Comparison of ENCODE assay signal across 8 mouse cellular contexts in the genomic region with DNA sequence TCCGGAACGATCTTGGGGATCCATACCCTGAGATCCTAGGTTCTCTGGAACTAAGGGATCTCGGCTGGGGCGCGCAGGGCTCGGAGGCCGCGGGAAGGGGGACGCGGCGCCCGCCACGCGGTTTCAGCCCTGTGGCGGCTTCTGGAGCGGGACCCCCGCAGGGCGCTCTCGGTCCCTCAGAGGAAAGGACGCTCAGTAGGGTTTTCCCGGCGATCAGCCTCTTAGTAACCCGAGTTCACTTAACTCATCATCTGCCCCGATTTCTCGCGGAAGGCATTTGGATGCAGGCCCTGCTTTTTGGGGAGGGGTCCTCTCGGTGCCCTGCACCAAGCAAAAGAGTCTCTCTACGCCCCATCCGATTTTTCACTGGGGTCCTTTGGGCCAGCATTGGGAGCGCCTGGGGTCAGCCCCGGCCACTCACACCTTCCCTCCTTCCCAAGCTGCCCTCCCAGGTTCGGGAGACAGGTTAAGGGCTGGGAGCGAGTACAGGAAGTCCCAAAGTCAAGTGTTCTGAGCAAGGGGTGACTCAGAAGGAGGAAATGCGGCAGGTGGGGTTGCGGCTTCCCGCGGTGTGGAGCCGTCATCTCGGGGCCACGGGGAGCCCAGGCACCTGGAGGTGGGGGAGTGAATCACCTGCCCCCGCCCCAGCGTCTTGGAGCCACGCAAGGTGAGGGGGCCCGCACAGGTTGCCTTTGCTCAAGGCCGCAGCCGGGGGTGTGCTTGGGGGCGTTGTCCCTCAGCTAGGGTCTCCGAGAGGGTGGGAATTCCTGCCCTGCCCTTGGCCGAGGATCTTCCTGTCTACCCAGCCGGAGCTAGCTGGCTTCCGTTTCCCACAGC. TPM values are rescaled to one million over a fixed set of nuclear protein-coding genes. Genes with fewer than 3 reads are reported as not detected.
A peak's percentile ranks its signal among the peaks of the same experiment; 100 is the strongest.
DNase-seq lines count a peak whose midpoint lies in the region; ATAC-seq and TF ChIP-seq lines count a peak whose summit lies in the region.

No protein-coding gene starts in this region.

- no peak for TF ChIP-seq POLR2A in kidney, adult 2 months (IDR thresholded peaks at IDR 0.05; ENCODE audit: low read depth, low read length)
- no peak for TF ChIP-seq POLR2A in bone marrow macrophage, adult 2 months (IDR thresholded peaks at IDR 0.05; ENCODE audit: borderline replicate concordance, low read depth, low read length)

- H3K4me1 ChIP-seq in kidney, adult 2 months (ENCODE audit: control insufficient read depth, insufficient read depth, low read length) = no peaks in the 10 kb centered on the region
- H3K4me1 ChIP-seq in bone marrow macrophage, adult 2 months (ENCODE audit: control insufficient read depth, insufficient read depth, low read length) = no peaks in the 10 kb centered on the region
- H3K4me1 ChIP-seq in hindbrain, embryonic 15.5 days (replicated peaks) = peaks cover 23% of the 10 kb centered on the region

- no peaks in the 10 kb centered on the region for H3K9me3 ChIP-seq in hindbrain, embryonic 15.5 days

- no peaks in the 10 kb centered on the region for H3K36me3 ChIP-seq in kidney, adult 2 months (ENCODE audit: control insufficient read depth, insufficient read depth, low read length)
- H3K36me3 ChIP-seq in hindbrain, embryonic 15.5 days = no peaks in the 10 kb centered on the region

- ATAC-seq in hindbrain, embryonic 15.5 days (ENCODE audit: low FRiP score, low read depth) = no peak

- no peak for DNase-seq in kidney, adult 2 months
- no peak for DNase-seq in kidney, adult 11 months
- peak; percentile 65 for DNase-seq in lung, postnatal 14 days
- DNase-seq in thymus, postnatal 25 days = peak; percentile 30
- DNase-seq in frontal cortex, postnatal 10 days (ENCODE audit: low spot score in 2 of 2) = no peak
- no peak for DNase-seq in layer of hippocampus, adult 9-10 months (ENCODE audit: low spot score)

- WGBS in kidney, adult 2 months = 6% methylated on average over 51 of the region's 51 CpGs
- under 1% methylated on average over 51 of the region's 51 CpGs for WGBS in hindbrain, embryonic 15.5 days

- peak overlapping the region; percentile 44 for H3K9ac ChIP-seq in hindbrain, embryonic 15.5 days

- H3K4me2 ChIP-seq in hindbrain, embryonic 15.5 days = peak overlapping the region; percentile 99

- peak overlapping the region; percentile 90 for H3K4me3 ChIP-seq in kidney, adult 2 months (ENCODE audit: insufficient read depth, low read depth, low read length)
- peak overlapping the region; percentile 59 for H3K4me3 ChIP-seq in bone marrow macrophage, adult 2 months (ENCODE audit: insufficient read depth, low read length)
- peak overlapping the region; percentile 66 for H3K4me3 ChIP-seq in hindbrain, embryonic 15.5 days

- TF ChIP-seq CTCF in kidney, adult 2 months (conservative IDR thresholded peaks at IDR 0.05; ENCODE audit: insufficient read depth, insufficient read length, low read depth, low read length) = no peak
- no peak for TF ChIP-seq CTCF in bone marrow macrophage, adult 2 months (IDR thresholded peaks at IDR 0.05; ENCODE audit: low read depth, low read length)

- peak overlapping the region; percentile 73 for H3K27ac ChIP-seq in kidney, adult 2 months (ENCODE audit: insufficient read depth, low read depth, low read length)
- H3K27ac ChIP-seq in bone marrow macrophage, adult 2 months (ENCODE audit: insufficient read depth, low read depth, low read length) = no peak overlapping the region
- H3K27ac ChIP-seq in hindbrain, embryonic 15.5 days (replicated peaks) = no peak overlapping the region

- H3K27me3 ChIP-seq in kidney, adult 2 months (replicated peaks; ENCODE audit: control insufficient read depth, insufficient read depth, low read length) = no peaks in the 10 kb centered on the region
- peaks cover 32% of the 10 kb centered on the region for H3K27me3 ChIP-seq in hindbrain, embryonic 15.5 days

RNA-seq across cellular contexts. Expression of a gene that starts 0.8 kb away (rescaled TPM):
- polyA plus RNA-seq in kidney, adult 2 months (2012; rRNA removed) = 8.1 and 9.6 TPM in 2 replicates
- 0.13 and 0.80 TPM in 2 replicates for polyA plus RNA-seq in bone marrow macrophage, adult 2 months (2012; ENCODE audit: insufficient read depth, insufficient read length, missing spikeins)
- polyA plus RNA-seq in hindbrain, embryonic 15.5 days (2015; fragmentation: Nextera tagmentation; extraction: Ambion mirVana) = 1.4 and 1.5 TPM in 2 replicates

Comparison
In these comparisons a context has a peak if more than half of its experiments do, and no peak if none do; other contexts are left out.
1. DNase-seq: peak in lung, postnatal 14 days (single experiment) and thymus, postnatal 25 days (single experiment); none in kidney, adult 2 months (single experiment), kidney, adult 11 months (single experiment), frontal cortex, postnatal 10 days (0 of 2) and layer of hippocampus, adult 9-10 months (single experiment).
2. Peak in every context shown above with its lines, with median percentiles within 50 percentile points of each other: H3K4me3 ChIP-seq.